Mouse (Mus musculus) embryonic facial prominence, embryonic 10.5 days (tissue): ENCODE measurements around the gene Ttc34. TPM values are rescaled to one million over a fixed set of nuclear protein-coding genes. Genes with fewer than 3 reads are reported as not detected.

Experiments used
- DNase-seq: peaks from one replicate; pipeline ENCODE4 v3.0.0-alpha.2; 2017; ENCODE audit warnings: low spot score
- H3K27ac ChIP-seq: fragments of 300-500 bp; sonication (generic); replicated peaks from 2 replicates; pipeline ENCODE4 v1.5.1; 2016; ENCODE audit warnings: mild to moderate bottlenecking
- H3K27me3 ChIP-seq: fragments of 300-500 bp; sonication (generic); replicated peaks from 2 replicates; pipeline ENCODE4 v1.6.1; 2016; ENCODE audit warnings: low read depth, mild to moderate bottlenecking; ENCODE audit not compliant: poor library complexity, severe bottlenecking
- H3K36me3 ChIP-seq: fragments of 300-500 bp; sonication (generic); replicated peaks from 2 replicates; pipeline ENCODE4 v1.6.1; 2016; ENCODE audit warnings: mild to moderate bottlenecking, moderate library complexity
- H3K4me1 ChIP-seq: fragments of 300-500 bp; sonication (generic); 2 replicates; pipeline ENCODE4 v1.6.1; 2016
- H3K4me3 ChIP-seq: fragments of 300-500 bp; sonication (generic); 2 replicates; pipeline ENCODE4 v1.5.1; 2016; ENCODE audit warnings: mild to moderate bottlenecking, moderate library complexity
- H3K9me3 ChIP-seq: fragments of 300-500 bp; sonication (generic); 2 replicates; pipeline ENCODE4 v1.6.1; 2016; ENCODE audit warnings: mild to moderate bottlenecking
- WGBS: fragments of 180-500 bp; shearing (Covaris S2); methylation state at CpG from one replicate; pipeline ENCODE4 v1.1.7; 2016; 5-methylcytosine and 5-hydroxymethylcytosine counted together
- polyA plus RNA-seq: library from polyadenylated mRNA; unstranded; fragments of >200 nt; fragmentation: Nextera tagmentation; extraction: Ambion mirVana; gene quantifications from 2 replicates; pipeline ENCODE4 v1.2.1, GENCODE M21; 2016

Gene Ttc34
- polyA plus RNA-seq, 1 experiment from 2014 or later = 0.45 TPM

DNA sequence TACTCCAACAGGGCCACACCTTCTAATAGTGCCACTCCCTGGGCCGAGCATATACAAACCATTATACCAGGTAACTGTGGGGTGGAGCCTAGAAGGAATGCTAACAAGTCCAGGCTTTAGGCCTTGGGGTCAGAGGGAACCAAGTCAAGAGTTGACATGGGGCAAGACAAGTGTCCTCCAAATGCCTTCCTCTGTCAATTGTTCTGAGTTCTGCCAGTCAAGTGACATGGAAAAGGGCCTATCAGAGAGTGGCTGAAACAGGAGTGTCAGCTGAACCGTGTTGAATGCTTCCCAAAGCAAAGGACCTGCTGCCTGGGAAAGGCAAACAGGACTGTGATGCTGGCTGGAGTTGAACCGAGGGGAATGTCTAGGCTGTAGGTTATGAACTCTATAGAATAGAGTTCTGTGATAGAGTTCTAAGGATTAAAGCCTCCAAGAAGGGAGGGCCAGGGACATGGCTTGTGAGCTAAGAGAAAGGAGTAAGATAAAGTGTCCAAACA is 26.2 kb downstream of the Ttc34 start:
- Histone ChIP-seq H3K9me3 (no peaks in the 10 kb centered on the region), H3K4me1 (peaks cover 17% of the 10 kb centered on the region), H3K27me3 (peaks cover 45% of the 10 kb centered on the region), H3K27ac (peak overlapping the region; percentile 89), H3K4me3 (peak overlapping the region; percentile 54; the same call in 1 of the 2 replicates), H3K36me3 (no peaks in the 10 kb centered on the region)
- WGBS = 81% methylated on average over 3 of the region's 3 CpGs
- DNase-seq = no peak

DNA sequence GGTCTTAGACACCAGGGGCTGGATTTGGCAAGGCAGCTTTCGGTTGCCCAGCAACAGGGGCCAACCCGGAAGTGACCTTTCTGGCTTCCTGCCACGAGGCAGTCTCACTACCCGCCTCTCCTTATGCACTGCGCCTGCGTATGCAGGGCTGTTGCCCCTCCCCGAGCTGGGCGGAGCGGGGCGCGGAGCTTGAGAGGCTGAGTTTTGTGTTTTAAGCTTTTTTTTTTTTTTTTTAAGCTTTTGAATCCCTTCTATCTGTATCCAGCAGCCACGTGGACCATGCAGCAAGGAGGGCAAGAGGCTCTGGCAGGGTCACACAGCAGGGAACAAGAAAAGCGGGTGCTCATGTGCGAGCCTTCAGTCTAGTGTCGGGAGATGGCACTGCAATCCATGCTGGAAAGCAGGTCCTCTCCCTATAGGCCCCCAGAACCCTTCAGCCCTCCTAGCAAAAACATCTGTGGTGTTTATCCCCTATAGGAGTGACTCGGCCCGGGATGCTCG is 27.1 kb downstream of the Ttc34 start:
- Histone ChIP-seq H3K27me3 (peaks cover 44% of the 10 kb centered on the region), H3K4me3 (peak overlapping the region; percentile 54), H3K4me1 (peaks cover 20% of the 10 kb centered on the region), H3K36me3 (no peaks in the 10 kb centered on the region), H3K27ac (peak overlapping the region; percentile 89), H3K9me3 (no peaks in the 10 kb centered on the region)
- 1% methylated on average over 18 of the region's 18 CpGs for WGBS
- peak; percentile 96 for DNase-seq

DNA sequence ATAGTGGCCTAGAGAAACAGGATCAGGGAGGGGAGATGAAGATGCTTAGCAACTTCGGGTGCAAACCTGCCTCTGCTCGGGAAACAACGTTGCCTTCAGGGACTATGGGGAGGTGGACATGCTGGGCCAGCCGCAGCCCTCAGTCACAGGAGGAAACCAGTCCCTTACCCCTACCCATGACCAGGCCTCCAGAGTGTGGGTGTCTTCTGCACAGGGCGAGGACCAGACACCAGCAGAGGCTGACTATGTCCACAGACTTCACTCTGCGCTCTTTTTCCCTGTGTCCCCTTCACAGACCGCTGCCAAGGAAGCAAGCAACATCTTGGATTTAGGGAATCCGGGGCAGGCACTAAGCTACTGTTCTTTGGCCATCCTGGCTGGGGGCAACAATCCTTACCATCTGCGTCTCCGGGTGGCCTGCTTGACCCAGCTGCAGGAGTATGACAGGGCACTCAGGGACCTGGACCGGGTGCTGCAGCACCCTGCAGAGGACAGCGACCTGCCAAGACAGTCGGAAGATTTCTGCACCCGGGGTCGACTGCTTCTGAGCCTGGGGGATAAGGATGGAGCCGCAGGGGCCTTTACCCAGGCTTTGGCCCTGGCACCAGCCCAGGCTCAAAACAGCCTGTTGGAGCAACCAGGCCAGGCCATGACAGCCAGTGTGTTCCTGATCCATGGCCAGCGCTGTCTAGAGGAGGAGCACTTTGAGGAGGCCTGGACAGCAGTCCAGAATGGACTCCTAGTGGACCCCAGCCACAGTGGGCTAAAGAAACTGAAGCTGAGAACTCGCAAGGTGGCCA is 27.9 kb downstream of the Ttc34 start:
- no peak for DNase-seq
- Histone ChIP-seq H3K9me3 (no peaks in the 10 kb centered on the region), H3K27me3 (peaks cover 42% of the 10 kb centered on the region), H3K27ac (peak overlapping the region; percentile 89), H3K4me1 (peaks cover 20% of the 10 kb centered on the region), H3K36me3 (no peaks in the 10 kb centered on the region), H3K4me3 (peak overlapping the region; percentile 54)
- 83% methylated on average over 18 of the region's 18 CpGs for WGBS

DNA sequence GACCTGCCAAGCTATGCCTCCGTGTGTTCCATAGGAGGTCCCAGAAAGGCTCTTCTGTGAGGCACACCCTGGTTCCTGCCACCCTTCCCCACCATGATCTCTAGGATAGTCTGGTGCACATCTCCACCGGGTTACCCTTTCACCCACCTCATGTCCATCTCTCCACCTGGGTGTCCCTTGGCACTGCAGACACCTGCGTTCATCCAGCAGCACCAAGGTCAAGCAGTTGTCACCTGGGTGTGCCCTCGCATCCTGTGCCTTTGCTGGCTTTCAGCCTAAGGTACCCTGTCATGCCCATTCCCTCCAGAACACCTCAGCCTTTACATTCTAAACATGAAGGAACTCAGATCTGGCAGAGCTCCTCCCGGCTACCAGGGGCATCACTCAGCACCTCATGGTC is 29.1 kb downstream of the Ttc34 start:
- Histone ChIP-seq H3K4me3 (no peak overlapping the region), H3K27me3 (peaks cover 48% of the 10 kb centered on the region), H3K9me3 (no peaks in the 10 kb centered on the region), H3K4me1 (peaks cover 28% of the 10 kb centered on the region), H3K27ac (no peak overlapping the region; the same call in 1 of the 2 replicates), H3K36me3 (no peaks in the 10 kb centered on the region)
- 89% methylated on average over 5 of the region's 5 CpGs for WGBS
- no peak for DNase-seq

DNA sequence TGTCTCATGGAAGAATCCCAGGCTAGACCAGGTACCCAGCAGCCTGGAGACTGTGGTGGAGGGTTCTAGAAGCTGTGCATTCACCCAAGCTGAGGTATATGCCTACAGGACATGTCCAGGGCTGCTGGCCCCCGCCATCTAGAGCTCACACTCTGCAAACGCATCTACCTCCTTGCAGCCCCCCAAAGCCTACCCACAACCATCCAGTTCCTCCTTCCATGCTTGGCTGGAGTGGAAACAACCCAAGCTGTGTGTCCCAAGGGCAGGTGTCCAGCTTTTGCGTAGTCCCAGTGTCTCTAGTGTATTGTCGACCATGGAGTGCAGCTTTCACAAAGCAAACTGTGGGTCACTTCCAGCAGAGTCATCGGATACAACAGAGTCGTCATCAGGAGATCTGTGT is 30.0 kb downstream of the Ttc34 start:
- Histone ChIP-seq H3K36me3 (no peaks in the 10 kb centered on the region), H3K4me3 (no peak overlapping the region), H3K27me3 (peaks cover 57% of the 10 kb centered on the region), H3K27ac (no peak overlapping the region; the same call in 1 of the 2 replicates), H3K4me1 (peaks cover 36% of the 10 kb centered on the region), H3K9me3 (no peaks in the 10 kb centered on the region)
- no peak for DNase-seq
- 86% methylated on average over 6 of the region's 6 CpGs for WGBS

DNA sequence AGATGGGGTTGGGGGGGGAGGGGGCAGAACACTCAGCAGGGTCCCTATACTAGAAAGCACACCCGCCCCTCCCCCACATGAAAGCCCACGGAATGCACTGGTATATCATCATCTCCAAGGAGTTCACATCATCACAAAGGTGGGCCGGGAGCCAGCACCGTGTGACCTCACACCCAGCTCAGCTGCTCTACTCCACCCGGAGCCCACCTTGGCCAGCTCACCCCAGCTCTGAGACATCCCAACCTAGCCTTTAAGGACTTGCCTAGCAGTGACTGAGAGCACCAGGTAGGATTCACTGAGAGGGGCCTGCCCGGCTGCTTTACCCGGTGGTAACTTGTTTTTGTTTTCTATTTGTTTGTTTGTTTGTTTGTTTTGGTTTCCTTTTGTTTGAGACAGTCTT is 32.2 kb downstream of the Ttc34 start, which contains the start of gene Mmel1:
TSS of gene Mmel1 (plus strand) at position 146 of the 400 bp plus-strand sequence.
- no peak for DNase-seq
- Histone ChIP-seq H3K4me1 (peaks cover 29% of the 10 kb centered on the region), H3K27ac (no peak within 1 kb of the TSS), H3K4me3 (no peak within 1 kb of the TSS), H3K36me3 (no peaks in the 10 kb centered on the region), H3K9me3 (no peaks in the 10 kb centered on the region), H3K27me3 (peaks cover 58% of the 10 kb centered on the region)
- WGBS = 87% methylated on average over 7 of the region's 7 CpGs

DNA sequence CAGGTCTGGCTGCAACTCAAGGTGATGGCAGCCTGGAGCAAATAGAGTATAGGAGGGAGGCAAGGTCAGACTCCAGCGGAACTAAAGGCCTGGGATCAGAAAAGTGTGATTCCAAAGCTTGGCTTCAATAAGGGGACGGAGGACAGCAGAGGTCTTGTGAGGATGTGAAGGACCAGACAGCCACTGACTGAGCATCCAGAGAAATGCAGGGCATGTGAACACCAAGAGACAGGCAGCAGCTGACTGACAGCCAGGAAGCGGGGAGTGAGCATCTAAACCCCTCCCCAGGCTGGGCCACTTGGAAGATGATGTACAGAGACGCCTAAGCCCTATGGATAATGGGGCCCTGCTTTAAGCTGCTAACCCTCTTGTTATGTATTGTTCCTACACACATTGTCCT is 33.5 kb downstream of the Ttc34 start:
- Histone ChIP-seq H3K27me3 (peaks cover 58% of the 10 kb centered on the region), H3K36me3 (no peaks in the 10 kb centered on the region), H3K27ac (no peak overlapping the region), H3K9me3 (no peaks in the 10 kb centered on the region), H3K4me1 (peaks cover 20% of the 10 kb centered on the region), H3K4me3 (no peak overlapping the region)
- 69% methylated on average over 4 of the region's 4 CpGs for WGBS
- no peak for DNase-seq

DNA sequence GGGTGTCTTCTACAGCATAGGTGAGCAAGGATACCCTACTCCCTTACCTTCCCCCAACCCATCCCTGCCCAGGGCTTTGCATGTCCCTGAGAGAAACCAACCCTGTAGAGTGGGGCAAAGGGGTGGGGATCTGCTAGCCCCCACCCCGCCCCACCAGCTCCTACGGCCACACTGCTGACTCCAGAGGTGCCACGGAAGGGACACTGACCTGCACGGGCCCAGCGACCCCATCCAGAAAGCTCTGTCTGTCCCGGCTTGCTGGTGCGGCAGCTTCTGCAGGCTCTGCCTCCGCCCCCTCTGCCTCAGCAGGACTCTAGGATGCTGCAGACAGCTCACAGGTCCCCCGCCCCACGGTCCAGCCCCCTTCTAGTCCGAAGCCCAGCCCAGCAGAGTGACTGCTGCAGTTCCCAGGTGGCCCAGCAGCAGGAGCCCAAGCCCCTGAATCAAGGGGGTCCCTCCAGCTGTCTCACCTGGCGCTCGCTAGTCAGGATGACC is 34.5 kb downstream of the Ttc34 start:
- H3K9me3 ChIP-seq = no peaks in the 10 kb centered on the region
- H3K36me3 ChIP-seq = no peaks in the 10 kb centered on the region
- peak overlapping the region; percentile 41; the same call in 1 of the 2 replicates for H3K27ac ChIP-seq
- H3K4me1 ChIP-seq = peaks cover 20% of the 10 kb centered on the region
- peaks cover 52% of the 10 kb centered on the region for H3K27me3 ChIP-seq
- peak overlapping the region; percentile 48 for H3K4me3 ChIP-seq
- WGBS = 2% methylated on average over 13 of the region's 13 CpGs
- DNase-seq = peak; percentile 79

DNA sequence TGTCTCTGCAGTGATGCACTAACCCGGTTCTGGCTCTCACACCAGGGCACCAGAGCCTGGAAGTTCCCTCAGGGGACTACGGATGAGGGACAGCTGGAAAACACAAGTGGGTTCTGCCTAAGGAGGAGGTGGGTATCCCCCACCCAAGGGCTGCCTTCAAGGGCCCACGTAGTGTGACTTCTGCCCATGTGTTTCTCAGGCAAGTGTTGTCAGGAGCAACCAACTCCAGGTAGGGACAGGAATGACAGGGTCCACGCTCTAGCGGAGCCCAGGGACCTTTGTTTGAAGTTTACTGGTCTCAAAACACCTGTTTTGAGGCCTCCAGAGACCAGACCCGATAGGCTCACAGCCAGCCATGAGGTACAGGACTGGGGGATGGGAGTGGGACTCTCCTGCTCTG is 35.9 kb downstream of the Ttc34 start:
- H3K27ac ChIP-seq = no peak overlapping the region
- no peaks in the 10 kb centered on the region for H3K36me3 ChIP-seq
- H3K4me1 ChIP-seq = peaks cover 21% of the 10 kb centered on the region
- H3K9me3 ChIP-seq = no peaks in the 10 kb centered on the region
- DNase-seq = no peak
- H3K27me3 ChIP-seq = peaks cover 38% of the 10 kb centered on the region
- WGBS = 81% methylated on average over 6 of the region's 6 CpGs
- no peak overlapping the region for H3K4me3 ChIP-seq

DNA sequence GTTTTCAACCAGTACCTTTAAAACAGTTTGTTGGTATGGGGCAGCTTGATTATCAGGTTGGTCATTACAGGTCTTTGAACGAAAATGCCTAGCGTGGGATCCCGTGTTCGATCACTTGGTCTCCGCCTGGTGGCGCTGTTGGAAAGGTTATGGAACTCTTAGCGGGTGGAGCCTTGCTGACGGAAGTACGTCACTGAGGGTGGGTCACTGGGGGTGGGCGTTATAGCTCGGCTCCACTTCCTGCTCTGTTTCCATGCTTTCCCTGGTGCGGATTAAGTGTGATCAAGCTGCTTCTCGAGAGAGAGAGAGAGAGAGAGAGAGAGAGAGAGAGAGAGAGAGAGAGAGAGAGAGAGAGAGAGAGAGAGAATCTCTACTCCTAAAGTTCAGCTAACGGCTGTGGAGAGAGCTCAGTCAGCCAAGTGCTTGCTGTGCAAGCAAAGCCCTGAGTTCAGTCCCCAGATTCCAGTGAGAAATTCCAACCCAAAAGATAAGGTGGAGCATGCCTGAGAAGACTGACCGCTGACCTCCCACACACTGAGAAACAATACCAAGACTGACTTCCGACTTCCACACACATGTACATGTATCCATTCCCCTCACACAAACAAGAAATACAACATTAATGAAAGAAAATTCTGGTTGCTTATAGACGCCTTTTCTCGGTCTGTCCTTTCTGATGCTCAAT is 40.7 kb downstream of the Ttc34 start:
- Histone ChIP-seq H3K27me3 (no peaks in the 10 kb centered on the region; the same call in 1 of the 2 replicates), H3K4me1 (peaks cover 11% of the 10 kb centered on the region; the same call in 1 of the 2 replicates), H3K4me3 (peak overlapping the region; percentile 57), H3K36me3 (no peaks in the 10 kb centered on the region), H3K27ac (peak overlapping the region; percentile 86), H3K9me3 (no peaks in the 10 kb centered on the region)
- 11% methylated on average over 17 of the region's 18 CpGs for WGBS
- peak; percentile 95 for DNase-seq

DNA sequence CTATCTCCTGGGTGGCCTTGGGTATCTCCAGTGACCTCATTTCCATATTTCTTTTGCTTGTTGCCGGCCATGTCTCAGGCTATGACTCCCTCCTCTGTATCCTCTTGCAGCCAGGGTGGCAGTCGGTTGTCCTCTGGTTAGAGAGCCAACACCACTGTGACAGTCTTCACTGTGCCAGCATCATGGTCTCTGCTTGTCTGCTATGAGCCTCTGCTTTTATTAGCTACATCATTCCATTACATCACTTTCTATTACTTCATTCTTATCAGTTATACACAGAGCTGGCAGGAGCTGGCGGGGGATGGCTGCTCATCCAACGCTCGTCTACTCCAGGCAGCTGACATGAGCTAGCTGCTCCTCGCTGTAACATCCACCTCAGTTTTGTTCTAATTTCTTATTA is 43.5 kb downstream of the Ttc34 start:
- H3K4me1 ChIP-seq = peaks cover 14% of the 10 kb centered on the region; the same call in 1 of the 2 replicates
- DNase-seq = no peak
- 87% methylated on average over 6 of the region's 6 CpGs for WGBS
- no peaks in the 10 kb centered on the region for H3K36me3 ChIP-seq
- no peaks in the 10 kb centered on the region for H3K9me3 ChIP-seq
- H3K27ac ChIP-seq = no peak overlapping the region
- no peaks in the 10 kb centered on the region; the same call in 1 of the 2 replicates for H3K27me3 ChIP-seq
- no peak overlapping the region for H3K4me3 ChIP-seq

DNA sequence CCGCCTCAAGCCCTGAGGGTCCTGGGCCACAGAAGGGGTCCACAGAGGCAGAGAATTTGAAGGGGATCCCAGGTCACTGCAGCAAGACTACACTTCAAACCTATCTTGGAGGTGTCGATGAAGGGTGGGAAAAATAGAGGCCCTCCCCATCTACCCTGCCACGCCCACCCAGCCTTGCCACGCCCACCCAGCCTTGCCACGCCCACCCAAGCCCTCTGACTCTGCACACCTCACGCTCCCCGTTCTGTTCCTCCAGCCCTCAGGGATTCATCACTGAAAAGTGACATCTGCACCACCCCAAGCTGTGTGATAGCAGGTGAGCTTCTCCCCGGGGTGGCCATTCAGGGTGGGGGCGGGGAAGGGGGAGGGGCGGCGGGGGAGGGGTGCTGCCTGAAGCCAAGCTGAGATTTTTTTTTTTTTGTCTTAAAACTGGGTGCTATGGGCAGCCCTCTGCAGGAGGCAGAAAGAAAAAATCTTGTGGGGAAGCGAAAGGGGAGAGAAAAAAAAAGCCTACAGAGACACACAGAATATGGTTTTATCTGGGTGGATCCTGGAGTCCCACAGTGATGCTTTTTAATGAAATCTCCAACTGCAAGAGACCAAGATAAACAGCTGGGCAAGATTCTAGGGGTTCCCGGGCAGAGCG is 44.9 kb downstream of the Ttc34 start:
- H3K4me3 ChIP-seq = no peak overlapping the region
- no peaks in the 10 kb centered on the region for H3K36me3 ChIP-seq
- H3K9me3 ChIP-seq = no peaks in the 10 kb centered on the region
- H3K27me3 ChIP-seq = no peaks in the 10 kb centered on the region; the same call in 1 of the 2 replicates
- DNase-seq = no peak
- H3K27ac ChIP-seq = no peak overlapping the region
- 32% methylated on average over 14 of the region's 14 CpGs for WGBS
- H3K4me1 ChIP-seq = peaks cover 28% of the 10 kb centered on the region
